Mouse (Mus musculus): ENCODE measurements around the gene Plpp2. TPM values are rescaled to one million over a fixed set of nuclear protein-coding genes. Genes with fewer than 3 reads are reported as not detected.

The Plpp2 gene
- polyA plus RNA-seq (2011; ENCODE audit: insufficient read depth, insufficient read length, low replicate concordance, missing spikeins) = 1.7 and 2.6 TPM in 2 replicates

DNA sequence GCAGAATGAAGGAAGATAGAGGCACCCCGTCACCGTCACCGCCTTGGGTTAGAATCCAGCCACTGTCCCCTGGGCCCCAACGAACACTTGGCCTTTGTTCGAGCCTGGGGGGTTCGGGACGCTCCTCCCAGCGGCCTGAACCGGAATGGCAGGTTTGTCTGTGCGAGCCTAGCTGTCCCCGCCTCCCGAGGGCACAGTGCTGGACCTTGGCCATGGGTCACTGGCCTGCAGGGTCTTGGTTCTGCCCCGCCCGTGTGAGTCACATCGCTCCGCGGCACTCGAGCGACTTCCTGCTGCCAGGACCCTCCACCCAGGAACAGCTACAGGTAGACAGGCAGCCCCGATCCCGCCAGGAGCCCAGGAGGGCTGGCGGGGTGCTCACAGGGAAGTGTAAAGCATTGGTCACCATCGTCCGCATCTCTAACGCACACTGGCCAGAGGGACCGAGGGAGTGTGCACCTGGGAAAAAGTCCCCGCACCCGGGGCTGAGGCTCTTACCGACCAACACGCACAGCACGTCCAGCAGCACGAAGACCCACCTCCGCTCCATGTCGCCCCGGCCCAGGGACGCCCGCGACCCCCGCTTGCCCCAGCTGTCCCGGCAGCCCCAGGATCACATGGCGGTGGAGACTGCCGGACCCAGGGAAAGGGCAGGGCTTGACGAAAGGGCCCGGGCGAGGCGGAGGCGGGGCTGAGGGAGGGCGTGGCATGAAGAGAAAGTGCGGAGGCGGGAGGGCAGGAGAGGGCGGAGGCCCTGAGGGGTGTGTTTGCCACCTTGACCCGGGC is at the start of gene Plpp2:
TSS of gene Plpp2 (minus strand) at position 671 of the 786 bp plus-strand sequence.
- Histone ChIP-seq H3K27ac (ENCODE audit: control insufficient read depth, insufficient read depth, low read depth, low read length, poor library complexity) (no peak within 1 kb of the TSS; the same call in 1 of the 2 replicates), H3K4me3 (replicated peaks; ENCODE audit: control insufficient read depth, low read depth, low read length) (peak within 1 kb of the TSS; percentile 68), H3K4me1 (ENCODE audit: control insufficient read depth, insufficient read depth, low read length) (no peaks in the 10 kb centered on the region; the same call in none of the 2 replicates)
- under 1% methylated on average over 52 of the region's 52 CpGs for WGBS
- TF ChIP-seq CTCF (IDR thresholded peaks at IDR 0.05; ENCODE audit: control insufficient read depth, insufficient read depth, low read length) (peak; percentile 51), POLR2A (IDR thresholded peaks at IDR 0.05; ENCODE audit: borderline replicate concordance, control insufficient read depth, low read depth, low read length) (0 out of 2 replicates have a peak, but pooled peaks have one; percentile 25)

- TF ChIP-seq CTCF (IDR thresholded peaks at IDR 0.05; ENCODE audit: control insufficient read depth, insufficient read depth, low read length) (no peak), POLR2A (IDR thresholded peaks at IDR 0.05; ENCODE audit: borderline replicate concordance, control insufficient read depth, low read depth, low read length) (no peak)
- 85% methylated on average over 8 of the region's 8 CpGs for WGBS
- H3K27ac ChIP-seq (ENCODE audit: control insufficient read depth, insufficient read depth, low read depth, low read length, poor library complexity) = no peak overlapping the region
- no peaks in the 10 kb centered on the region for H3K4me1 ChIP-seq (ENCODE audit: control insufficient read depth, insufficient read depth, low read length)
- H3K4me3 ChIP-seq (replicated peaks; ENCODE audit: control insufficient read depth, low read depth, low read length) = no peak overlapping the region
Observed at GRCm38 (mm10) chr10:79581501-79581900, 47.9 kb upstream of the Plpp2 start.

- no peaks in the 10 kb centered on the region for H3K4me1 ChIP-seq (ENCODE audit: control insufficient read depth, insufficient read depth, low read length)
- 65% methylated on average over 6 of the region's 6 CpGs for WGBS
- TF ChIP-seq POLR2A (IDR thresholded peaks at IDR 0.05; ENCODE audit: borderline replicate concordance, control insufficient read depth, low read depth, low read length) (no peak), CTCF (IDR thresholded peaks at IDR 0.05; ENCODE audit: control insufficient read depth, insufficient read depth, low read length) (peak; percentile 61)
- no peak overlapping the region for H3K4me3 ChIP-seq (replicated peaks; ENCODE audit: control insufficient read depth, low read depth, low read length)
- H3K27ac ChIP-seq (ENCODE audit: control insufficient read depth, insufficient read depth, low read depth, low read length, poor library complexity) = no peak overlapping the region
Observed at GRCm38 (mm10) chr10:79580811-79581210, 47.2 kb upstream of the Plpp2 start.

- no peak overlapping the region for H3K4me3 ChIP-seq (replicated peaks; ENCODE audit: control insufficient read depth, low read depth, low read length)
- no peak overlapping the region for H3K27ac ChIP-seq (ENCODE audit: control insufficient read depth, insufficient read depth, low read depth, low read length, poor library complexity)
- TF ChIP-seq POLR2A (IDR thresholded peaks at IDR 0.05; ENCODE audit: borderline replicate concordance, control insufficient read depth, low read depth, low read length) (no peak), CTCF (IDR thresholded peaks at IDR 0.05; ENCODE audit: control insufficient read depth, insufficient read depth, low read length) (no peak)
- H3K4me1 ChIP-seq (ENCODE audit: control insufficient read depth, insufficient read depth, low read length) = no peaks in the 10 kb centered on the region
- WGBS = 72% methylated on average over 7 of the region's 7 CpGs
Observed at GRCm38 (mm10) chr10:79580356-79580755, 46.8 kb upstream of the Plpp2 start.

GRCm38 (mm10) chr10:79579781-79580180 is 46.2 kb upstream of the Plpp2 start:
- Histone ChIP-seq H3K4me1 (ENCODE audit: control insufficient read depth, insufficient read depth, low read length) (no peaks in the 10 kb centered on the region), H3K4me3 (replicated peaks; ENCODE audit: control insufficient read depth, low read depth, low read length) (no peak overlapping the region), H3K27ac (ENCODE audit: control insufficient read depth, insufficient read depth, low read depth, low read length, poor library complexity) (no peak overlapping the region)
- no peak for TF ChIP-seq POLR2A (IDR thresholded peaks at IDR 0.05; ENCODE audit: borderline replicate concordance, control insufficient read depth, low read depth, low read length)
- TF ChIP-seq CTCF (IDR thresholded peaks at IDR 0.05; ENCODE audit: control insufficient read depth, insufficient read depth, low read length) = no peak
- 79% methylated on average over 12 of the region's 12 CpGs for WGBS

- no peak overlapping the region for H3K27ac ChIP-seq (ENCODE audit: control insufficient read depth, insufficient read depth, low read depth, low read length, poor library complexity)
- no peak overlapping the region for H3K4me3 ChIP-seq (replicated peaks; ENCODE audit: control insufficient read depth, low read depth, low read length)
- no peaks in the 10 kb centered on the region for H3K4me1 ChIP-seq (ENCODE audit: control insufficient read depth, insufficient read depth, low read length)
- WGBS = 69% methylated on average over 7 of the region's 7 CpGs
- TF ChIP-seq CTCF (IDR thresholded peaks at IDR 0.05; ENCODE audit: control insufficient read depth, insufficient read depth, low read length) = no peak
- TF ChIP-seq POLR2A (IDR thresholded peaks at IDR 0.05; ENCODE audit: borderline replicate concordance, control insufficient read depth, low read depth, low read length) = no peak
Observed at GRCm38 (mm10) chr10:79578891-79579290, 45.3 kb upstream of the Plpp2 start.

DNA sequence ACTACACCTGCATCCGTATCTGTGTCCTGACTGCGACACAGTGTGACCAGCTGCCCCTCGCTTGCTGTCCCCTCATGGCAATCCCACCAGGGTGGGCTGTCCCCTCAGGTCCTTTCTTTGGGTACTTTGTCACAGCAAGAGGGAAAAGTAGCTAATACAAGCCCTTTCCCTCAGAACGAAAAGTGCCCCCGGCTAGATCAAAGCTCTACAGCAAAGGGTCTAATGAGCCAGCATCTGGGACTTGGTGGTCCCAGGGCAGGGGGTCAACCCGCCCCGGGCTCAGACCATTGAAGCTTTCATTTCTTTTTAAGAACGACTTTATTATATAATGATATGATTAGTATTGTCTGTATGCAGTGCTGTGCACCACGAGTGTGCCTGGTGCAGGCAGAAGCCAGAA is 44.7 kb upstream of the Plpp2 start:
- WGBS = 73% methylated on average over 9 of the region's 9 CpGs
- TF ChIP-seq CTCF (IDR thresholded peaks at IDR 0.05; ENCODE audit: control insufficient read depth, insufficient read depth, low read length) (no peak), POLR2A (IDR thresholded peaks at IDR 0.05; ENCODE audit: borderline replicate concordance, control insufficient read depth, low read depth, low read length) (no peak)
- Histone ChIP-seq H3K4me3 (replicated peaks; ENCODE audit: control insufficient read depth, low read depth, low read length) (no peak overlapping the region), H3K4me1 (ENCODE audit: control insufficient read depth, insufficient read depth, low read length) (no peaks in the 10 kb centered on the region), H3K27ac (ENCODE audit: control insufficient read depth, insufficient read depth, low read depth, low read length, poor library complexity) (no peak overlapping the region)

- Histone ChIP-seq H3K4me1 (ENCODE audit: control insufficient read depth, insufficient read depth, low read length) (no peaks in the 10 kb centered on the region), H3K27ac (ENCODE audit: control insufficient read depth, insufficient read depth, low read depth, low read length, poor library complexity) (no peak overlapping the region), H3K4me3 (replicated peaks; ENCODE audit: control insufficient read depth, low read depth, low read length) (no peak overlapping the region)
- no peak for TF ChIP-seq POLR2A (IDR thresholded peaks at IDR 0.05; ENCODE audit: borderline replicate concordance, control insufficient read depth, low read depth, low read length)
- TF ChIP-seq CTCF (IDR thresholded peaks at IDR 0.05; ENCODE audit: control insufficient read depth, insufficient read depth, low read length) = no peak
- WGBS = 69% methylated on average over 4 of the region's 4 CpGs
Observed at GRCm38 (mm10) chr10:79577376-79577775, 43.8 kb upstream of the Plpp2 start.

All from bone marrow, adult 2 months (tissue).